17 mouse cellular contexts compared by ENCODE assay signal in genomic region chr4:129297724-129298123, GRCm38 (mm10). TPM values are rescaled to one million over a fixed set of nuclear protein-coding genes. Genes with fewer than 3 reads are reported as not detected.
A peak's percentile ranks its signal among the peaks of the same experiment; 100 is the strongest.
DNase-seq lines count a peak whose midpoint lies in the region; ATAC-seq and TF ChIP-seq lines count a peak whose summit lies in the region.
"Had no signal": no experiment of that assay in that cellular context is flagged by ENCODE, and none has a peak within 500 bp of the region (broad histone marks: within the 10 kb centered on the region; RNA-seq: fewer than 3 reads in every experiment).

No protein-coding gene starts in this region.

- no peak overlapping the region for H3K27ac ChIP-seq in lung, postnatal 0 days (ENCODE audit: low read length)
- H3K27ac ChIP-seq in intestine, embryonic 16.5 days (ENCODE audit: low read length) = peak overlapping the region; percentile 17; the same call in 1 of the 2 replicates
- H3K27ac ChIP-seq in stomach, embryonic 15.5 days = peak overlapping the region; percentile 70; the same call in 1 of the 2 replicates
- H3K27ac ChIP-seq: embryonic facial prominence, embryonic 13.5 days; hindbrain, embryonic 12.5 days; liver, embryonic 13.5 days had no signal

- peak; percentile 60 for ATAC-seq in lung, postnatal 0 days
- ATAC-seq in intestine, embryonic 16.5 days = peak; percentile 40; the same call in 1 of the 2 replicates
- no peak for ATAC-seq in stomach, embryonic 15.5 days (ENCODE audit: insufficient read depth, low FRiP score, low read depth)
- no peak for ATAC-seq in cerebellum, adult (ENCODE audit: insufficient number of reproducible peaks, low FRiP score, low TSS enrichment)
- ATAC-seq: CD4-positive, CD25-positive, alpha-beta regulatory T cell, adult 4 months; forebrain, embryonic 16.5 days; Patski had no signal

- no peaks in the 10 kb centered on the region for H3K9me3 ChIP-seq in lung, postnatal 0 days (ENCODE audit: low read length)
- no peaks in the 10 kb centered on the region for H3K9me3 ChIP-seq in intestine, embryonic 16.5 days (ENCODE audit: control insufficient read depth, low read length)
- no peaks in the 10 kb centered on the region for H3K9me3 ChIP-seq in stomach, embryonic 15.5 days
- H3K9me3 ChIP-seq: hindbrain, embryonic 12.5 days; liver, embryonic 13.5 days had no signal

- H3K4me3 ChIP-seq in lung, postnatal 0 days (ENCODE audit: low read depth, low read length) = no peak overlapping the region
- H3K4me3 ChIP-seq in intestine, embryonic 16.5 days (ENCODE audit: low read length) = no peak overlapping the region
- H3K4me3 ChIP-seq in stomach, embryonic 15.5 days (replicated peaks) = no peak overlapping the region
- H3K4me3 ChIP-seq: embryonic facial prominence, embryonic 13.5 days; hindbrain, embryonic 12.5 days; liver, embryonic 13.5 days had no signal

- DNase-seq in frontal cortex, postnatal 36 days (ENCODE audit: low spot score in 2 of 2) = peak; percentile 27 to 62
- DNase-seq in frontal cortex, postnatal 14 days (ENCODE audit: low spot score in 2 of 2) = no peak
- DNase-seq in lung, postnatal 0 days (ENCODE audit: low spot score) = peak; percentile 57
- no peak for DNase-seq in lung, adult 18-20 months
- DNase-seq in thymus, postnatal 25 days = no peak
- DNase-seq: cerebellum, postnatal 10 days; kidney, adult 8-10 months; liver, embryonic 13.5 days had no signal

- H3K4me2 ChIP-seq in lung, postnatal 0 days (replicated peaks; ENCODE audit: low read depth, low read length) = no peak overlapping the region
- H3K4me2 ChIP-seq in intestine, embryonic 16.5 days (ENCODE audit: low read depth, low read length) = no peak overlapping the region
- H3K4me2 ChIP-seq in stomach, embryonic 15.5 days = no peak overlapping the region
- H3K4me2 ChIP-seq: embryonic facial prominence, embryonic 13.5 days; hindbrain, embryonic 12.5 days; liver, embryonic 13.5 days; midbrain, embryonic 11.5 days had no signal

- no peak for TF ChIP-seq EP300 in lung, postnatal 0 days (IDR thresholded peaks at IDR 0.05)

- no peaks in the 10 kb centered on the region for H3K4me1 ChIP-seq in lung, postnatal 0 days (ENCODE audit: insufficient read depth, low read depth, low read length)
- H3K4me1 ChIP-seq in intestine, embryonic 16.5 days (ENCODE audit: control insufficient read depth, insufficient read depth, low read length) = peaks cover 5% of the 10 kb centered on the region; the same call in 1 of the 2 replicates
- H3K4me1 ChIP-seq in stomach, embryonic 15.5 days = peaks cover 4% of the 10 kb centered on the region; the same call in 1 of the 2 replicates

- no peaks in the 10 kb centered on the region for H3K36me3 ChIP-seq in lung, postnatal 0 days (ENCODE audit: insufficient read depth, low read length)
- H3K36me3 ChIP-seq in intestine, embryonic 16.5 days (ENCODE audit: control insufficient read depth, insufficient read depth, low read length) = no peaks in the 10 kb centered on the region
- H3K36me3 ChIP-seq in stomach, embryonic 15.5 days = no peaks in the 10 kb centered on the region
- H3K36me3 ChIP-seq: embryonic facial prominence, embryonic 13.5 days; hindbrain, embryonic 12.5 days; liver, embryonic 13.5 days had no signal

- 42% methylated on average over 4 of the region's 4 CpGs for WGBS in lung, postnatal 0 days
- WGBS in intestine, embryonic 16.5 days = 62% methylated on average over 4 of the region's 4 CpGs
- WGBS in stomach, embryonic 15.5 days = 52% methylated on average over 4 of the region's 4 CpGs

- H3K27me3 ChIP-seq in lung, postnatal 0 days (replicated peaks; ENCODE audit: insufficient read depth, low read length) = 0 out of 2 replicates have a peak, but pooled peaks cover 3% of the 10 kb centered on the region
- no peaks in the 10 kb centered on the region for H3K27me3 ChIP-seq in intestine, embryonic 16.5 days (replicated peaks; ENCODE audit: control insufficient read depth, insufficient read depth, low read length)
- H3K27me3 ChIP-seq in stomach, embryonic 15.5 days (replicated peaks) = no peaks in the 10 kb centered on the region
- H3K27me3 ChIP-seq: Patski had no signal

- no peak overlapping the region for H3K9ac ChIP-seq in lung, postnatal 0 days (replicated peaks; ENCODE audit: low read depth)
- no peak overlapping the region for H3K9ac ChIP-seq in intestine, embryonic 16.5 days (ENCODE audit: low read depth, low read length)
- H3K9ac ChIP-seq in stomach, embryonic 15.5 days = no peak overlapping the region
- H3K9ac ChIP-seq: embryonic facial prominence, embryonic 13.5 days; hindbrain, embryonic 12.5 days; liver, embryonic 13.5 days had no signal

- no peak for TF ChIP-seq CTCF in lung, postnatal 0 days (IDR thresholded peaks at IDR 0.05)

RNA-seq across cellular contexts. Expression of gene Sync, which starts 10.3 kb away (rescaled TPM):
- 0.80 and 0.98 TPM in 2 replicates for polyA plus RNA-seq in lung, postnatal 0 days (2015; fragmentation: Nextera tagmentation; extraction: Ambion mirVana)
- 1.1 and 1.3 TPM in 2 replicates for polyA plus RNA-seq in intestine, embryonic 16.5 days (2015; fragmentation: Nextera tagmentation; extraction: Ambion mirVana)
- polyA plus RNA-seq in stomach, embryonic 15.5 days (2015; fragmentation: Nextera tagmentation; extraction: Ambion mirVana) = 2.0 and 2.1 TPM in 2 replicates

RNA-seq across cellular contexts. Expression of gene C77080, which starts 36.5 kb away (rescaled TPM):
- polyA plus RNA-seq in lung, postnatal 0 days (2015; fragmentation: Nextera tagmentation; extraction: Ambion mirVana) = 6.7 and 7.9 TPM in 2 replicates
- polyA plus RNA-seq in intestine, embryonic 16.5 days (2015; fragmentation: Nextera tagmentation; extraction: Ambion mirVana) = 6.5 and 7.5 TPM in 2 replicates
- polyA plus RNA-seq in stomach, embryonic 15.5 days (2015; fragmentation: Nextera tagmentation; extraction: Ambion mirVana) = 11.8 and 12.6 TPM in 2 replicates

RNA-seq across cellular contexts. Expression of gene Rbbp4, which starts 37.4 kb away (rescaled TPM):
- polyA plus RNA-seq in lung, postnatal 0 days (2015; fragmentation: Nextera tagmentation; extraction: Ambion mirVana) = 159 and 182 TPM in 2 replicates
- polyA plus RNA-seq in intestine, embryonic 16.5 days (2015; fragmentation: Nextera tagmentation; extraction: Ambion mirVana) = 271 and 297 TPM in 2 replicates
- 330 and 336 TPM in 2 replicates for polyA plus RNA-seq in stomach, embryonic 15.5 days (2015; fragmentation: Nextera tagmentation; extraction: Ambion mirVana)

RNA-seq across cellular contexts. Expression of gene Zbtb8os, which starts 37.8 kb away (rescaled TPM):
- polyA plus RNA-seq in lung, postnatal 0 days (2015; fragmentation: Nextera tagmentation; extraction: Ambion mirVana) = 32.3 and 36.5 TPM in 2 replicates
- 64.2 and 66.9 TPM in 2 replicates for polyA plus RNA-seq in intestine, embryonic 16.5 days (2015; fragmentation: Nextera tagmentation; extraction: Ambion mirVana)
- 45.7 and 51.4 TPM in 2 replicates for polyA plus RNA-seq in stomach, embryonic 15.5 days (2015; fragmentation: Nextera tagmentation; extraction: Ambion mirVana)

Comparison
In these comparisons a context has a peak if more than half of its experiments do, and no peak if none do; other contexts are left out.
1. DNase-seq: peak in frontal cortex, postnatal 36 days (2 of 2) and lung, postnatal 0 days (single experiment); none in frontal cortex, postnatal 14 days (0 of 2), lung, adult 18-20 months (0 of 2) and thymus, postnatal 25 days (single experiment).
2. ATAC-seq: peak in lung, postnatal 0 days (single experiment) and intestine, embryonic 16.5 days (single experiment); none in stomach, embryonic 15.5 days (single experiment) and cerebellum, adult (single experiment).